Mouse (Mus musculus) bone marrow macrophage, adult 2 months (primary cell): ENCODE measurements around the gene Mpped1. TPM values are rescaled to one million over a fixed set of nuclear protein-coding genes. Genes with fewer than 3 reads are reported as not detected.
A peak's percentile ranks its signal among the peaks of the same experiment; 100 is the strongest.

ENCODE experiments used
- H3K27ac ChIP-seq: 2 replicates; pipeline ENCODE4 v1.5.1; 2012; ENCODE audit warnings: low read depth, low read length; ENCODE audit not compliant: insufficient read depth
- H3K4me1 ChIP-seq: 2 replicates; pipeline ENCODE4 v1.6.1; 2012; ENCODE audit warnings: low read length; ENCODE audit not compliant: control insufficient read depth, insufficient read depth
- H3K4me3 ChIP-seq: 2 replicates; pipeline ENCODE4 v1.5.1; 2012; ENCODE audit warnings: mild to moderate bottlenecking, low read length, moderate library complexity; ENCODE audit not compliant: insufficient read depth
- CTCF ChIP-seq: IDR thresholded peaks from 2 replicates; pipeline ENCODE4 v1.5.1; 2012; ENCODE audit warnings: low read depth, mild to moderate bottlenecking, low read length, moderate library complexity
- POLR2A ChIP-seq: IDR thresholded peaks from 2 replicates; pipeline ENCODE4 v1.6.1; 2012; ENCODE audit warnings: mild to moderate bottlenecking, low read depth, low read length, borderline replicate concordance
- polyA plus RNA-seq: library from polyadenylated mRNA; stranded (reverse); fragments of >200 nt; gene quantifications from 2 replicates; pipeline ENCODE4 v1.2.4, GENCODE M21; 2012; ENCODE audit not compliant: missing spikeins, insufficient read depth, insufficient read length

Gene Mpped1
- polyA plus RNA-seq, result not detected in 2 replicates

DNA sequence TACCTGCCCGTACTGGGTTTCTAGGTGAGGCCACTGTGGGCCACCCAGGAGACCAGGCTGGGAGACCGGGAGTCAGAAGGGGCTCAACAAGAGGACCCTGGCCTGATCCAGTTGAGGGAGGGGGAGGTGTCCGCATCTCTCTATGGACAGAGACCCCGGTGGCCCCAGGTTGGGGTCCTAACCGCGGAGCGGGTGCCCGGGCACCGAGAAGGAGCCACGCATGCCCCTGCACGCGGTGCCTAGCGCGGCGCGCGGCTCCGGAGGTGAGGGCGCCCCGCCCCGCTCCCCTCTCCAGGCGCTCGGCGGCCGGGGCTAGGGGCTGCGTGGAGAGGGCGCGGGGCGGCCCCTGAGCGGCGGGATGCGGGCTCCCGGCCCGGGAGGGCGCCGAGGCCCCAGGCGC, at the start of gene Mpped1:
TSS of gene Mpped1 (plus strand) at position 81 of the 400 bp plus-strand sequence.
- no peak within 1 kb of the TSS for H3K27ac ChIP-seq
- TF ChIP-seq CTCF, result no peak
- TF ChIP-seq POLR2A, result no peak

DNA sequence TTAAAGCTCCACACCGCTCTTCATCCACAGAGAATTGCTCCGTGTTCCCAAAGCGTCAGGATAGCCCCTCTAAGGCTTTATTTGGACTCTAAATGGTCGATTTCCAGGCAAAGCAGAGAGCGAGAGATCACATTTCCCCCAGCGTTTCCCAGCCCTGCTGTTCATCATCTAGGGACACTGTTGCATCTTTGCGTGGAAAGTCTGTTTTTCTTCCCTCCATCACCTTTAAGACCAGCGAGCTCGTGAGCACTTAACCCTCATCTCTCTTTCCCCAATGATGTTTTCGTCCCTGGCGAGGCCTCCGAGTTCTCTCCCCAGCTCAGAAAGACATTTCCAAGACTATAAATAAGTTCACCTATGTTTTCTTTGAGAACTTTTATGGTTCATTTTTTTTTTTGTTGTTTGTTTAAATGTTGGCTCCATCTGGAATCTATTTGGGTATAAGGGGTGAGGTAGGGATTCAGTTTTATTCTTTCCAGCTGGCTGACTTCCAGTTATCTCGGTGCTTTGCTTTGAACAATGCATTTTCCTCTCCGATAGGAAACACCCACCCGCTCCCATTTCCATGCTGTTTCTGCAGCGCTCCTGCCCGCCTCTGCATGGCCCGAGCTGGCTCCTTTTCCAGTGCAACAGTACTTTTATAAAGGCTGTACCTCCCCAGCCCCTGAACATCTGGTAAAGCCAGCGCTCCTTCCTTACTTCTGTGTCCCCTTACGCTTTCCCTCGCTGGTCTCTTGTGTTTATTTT, 38.4 kb upstream of the Mpped1 start:
- Histone ChIP-seq H3K4me1 (no peaks in the 10 kb centered on the region), H3K4me3 (no peak overlapping the region), H3K27ac (no peak overlapping the region)
- TF ChIP-seq CTCF, result no peak
- no peak for TF ChIP-seq POLR2A

More for the DNA sequence above, at the start of gene Mpped1:
- no peak within 1 kb of the TSS for H3K4me3 ChIP-seq
- H3K4me1 ChIP-seq, result no peaks in the 10 kb centered on the region

DNA sequence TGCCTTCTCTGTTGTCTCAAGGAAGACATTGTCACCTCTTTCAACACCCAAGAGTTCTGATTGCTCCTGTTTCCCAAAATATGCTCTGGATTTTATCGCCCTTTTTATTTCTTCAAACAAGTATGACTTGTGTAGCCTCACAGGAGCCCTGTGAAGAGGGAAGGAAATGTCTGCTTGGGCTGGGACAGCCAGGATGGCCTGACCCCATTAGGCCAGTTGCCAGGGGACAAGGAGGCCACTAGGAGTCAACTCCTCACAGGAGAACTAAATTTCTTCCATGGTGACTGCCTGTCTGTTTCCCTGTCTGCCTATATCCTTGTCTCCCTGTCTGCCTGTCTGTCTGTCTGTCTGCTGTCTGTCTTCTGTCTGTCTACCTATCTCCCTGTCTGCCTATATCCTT, 37.2 kb upstream of the Mpped1 start:
- TF ChIP-seq POLR2A (no peak), CTCF (no peak)
- H3K27ac ChIP-seq, result no peak overlapping the region
- H3K4me3 ChIP-seq, result no peak overlapping the region
- no peaks in the 10 kb centered on the region for H3K4me1 ChIP-seq

DNA sequence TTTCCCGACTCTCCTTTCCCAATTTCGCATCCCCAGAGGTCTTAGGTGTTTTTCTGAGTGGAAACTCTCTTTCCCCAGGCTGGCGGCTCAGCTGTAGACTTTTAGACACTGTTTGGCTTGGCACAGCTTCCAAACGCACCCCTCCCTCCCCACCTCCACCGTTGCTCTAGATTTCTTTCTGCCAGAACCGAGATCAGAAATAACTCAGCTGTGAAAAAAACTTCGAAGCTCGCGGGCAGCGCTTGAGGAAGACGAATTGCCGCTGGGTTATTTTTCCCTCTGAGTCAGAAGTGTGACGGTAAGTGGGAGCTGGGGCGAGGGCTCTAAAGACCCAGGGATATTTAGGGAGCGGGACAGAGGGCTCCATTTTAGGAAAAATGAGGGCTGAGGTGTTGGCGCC, 33.0 kb upstream of the Mpped1 start:
- no peak overlapping the region for H3K4me3 ChIP-seq
- H3K27ac ChIP-seq, result no peak overlapping the region
- TF ChIP-seq POLR2A (no peak), CTCF (no peak)
- no peaks in the 10 kb centered on the region for H3K4me1 ChIP-seq

DNA sequence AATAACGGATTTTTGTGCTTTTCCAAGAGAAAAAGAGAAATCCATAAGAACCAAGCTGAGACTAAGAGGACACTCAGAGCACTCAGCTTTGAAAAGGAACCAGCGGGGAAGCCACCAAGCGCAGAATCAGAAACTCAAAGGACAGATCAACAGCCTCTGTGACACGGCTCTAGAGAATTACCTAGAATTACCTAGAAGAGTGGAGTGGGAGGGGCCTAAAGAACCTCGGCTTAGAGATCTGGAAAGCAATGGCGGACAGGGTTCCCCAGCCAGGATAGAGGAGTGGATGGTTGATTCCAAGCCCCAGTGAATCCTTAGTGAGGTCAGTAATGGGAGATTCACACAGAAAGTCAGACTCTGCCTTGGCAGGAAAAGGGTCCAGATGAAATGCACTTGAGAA, 30.3 kb upstream of the Mpped1 start:
- Histone ChIP-seq H3K4me3 (no peak overlapping the region), H3K4me1 (no peaks in the 10 kb centered on the region), H3K27ac (no peak overlapping the region)
- TF ChIP-seq POLR2A, result no peak
- TF ChIP-seq CTCF, result no peak

DNA sequence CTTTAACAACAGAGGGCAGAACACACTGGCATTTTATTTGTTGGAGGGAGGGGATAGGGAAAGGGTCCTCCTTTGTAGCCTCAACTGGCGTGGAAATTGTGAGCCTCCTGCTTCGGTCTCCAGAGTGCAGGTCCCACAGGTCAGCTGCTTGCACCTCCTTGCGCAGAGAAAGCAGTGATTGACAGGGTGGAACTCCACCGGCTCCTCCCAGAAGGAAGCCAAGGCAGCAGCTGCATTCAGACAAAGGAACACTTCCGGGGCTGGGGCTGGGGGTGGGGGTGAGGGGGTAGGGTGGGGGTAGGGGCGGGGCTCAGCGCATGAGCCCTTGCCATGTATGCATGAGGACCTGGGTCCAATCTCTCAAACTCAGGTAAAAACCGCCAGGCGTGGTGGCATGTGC, 29.8 kb upstream of the Mpped1 start:
- H3K4me3 ChIP-seq, result no peak overlapping the region
- no peak for TF ChIP-seq POLR2A
- no peak for TF ChIP-seq CTCF
- no peak overlapping the region for H3K27ac ChIP-seq
- no peaks in the 10 kb centered on the region for H3K4me1 ChIP-seq

DNA sequence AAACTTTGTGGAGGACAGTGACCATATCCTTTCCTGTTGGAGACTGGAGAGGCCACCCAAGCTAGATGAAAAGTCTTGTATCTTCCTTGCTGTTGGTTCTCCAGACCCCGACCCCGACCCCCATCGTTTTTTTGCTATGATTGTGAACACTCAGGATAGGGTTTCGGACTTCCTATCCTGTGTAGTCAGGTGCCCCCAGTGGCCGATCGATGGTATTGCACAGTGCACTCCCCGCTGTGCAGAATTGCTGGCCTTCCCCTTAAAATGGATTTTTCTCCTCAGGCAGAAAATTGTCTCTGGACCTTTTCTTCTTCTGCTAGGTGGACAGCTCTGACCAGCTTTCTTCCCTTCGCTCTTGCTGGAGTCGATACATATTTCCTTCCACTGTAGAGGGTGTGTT, 22.5 kb upstream of the Mpped1 start:
- Histone ChIP-seq H3K4me1 (no peaks in the 10 kb centered on the region), H3K4me3 (no peak overlapping the region)
- TF ChIP-seq POLR2A, result no peak
- TF ChIP-seq CTCF, result peak; percentile 24; the same call in 1 of the 2 replicates

DNA sequence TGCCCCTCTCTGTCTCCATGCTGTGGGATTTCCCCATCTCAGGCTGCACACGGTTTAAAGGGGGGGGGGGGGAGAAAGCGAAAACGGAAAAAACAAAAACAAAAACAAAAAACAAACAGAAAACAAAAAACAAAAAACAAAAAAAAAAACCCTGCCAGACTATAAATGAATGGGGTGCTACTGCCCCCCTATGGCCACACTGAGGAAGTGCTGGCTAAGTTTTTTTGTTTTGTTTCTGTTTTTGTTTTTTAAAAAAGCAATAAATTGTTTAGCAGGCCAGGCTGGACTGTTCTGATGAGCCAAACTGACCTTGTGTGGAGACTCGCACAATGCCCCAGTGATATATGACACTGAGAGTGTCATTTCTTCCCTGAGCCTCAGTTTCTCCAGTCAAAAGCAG, 20.3 kb upstream of the Mpped1 start:
- no peak overlapping the region for H3K27ac ChIP-seq
- H3K4me1 ChIP-seq, result no peaks in the 10 kb centered on the region
- no peak overlapping the region for H3K4me3 ChIP-seq
- TF ChIP-seq CTCF (peak; percentile 42), POLR2A (no peak)

More for the DNA sequence above, 22.5 kb upstream of the Mpped1 start:
- H3K27ac ChIP-seq, result no peak overlapping the region

DNA sequence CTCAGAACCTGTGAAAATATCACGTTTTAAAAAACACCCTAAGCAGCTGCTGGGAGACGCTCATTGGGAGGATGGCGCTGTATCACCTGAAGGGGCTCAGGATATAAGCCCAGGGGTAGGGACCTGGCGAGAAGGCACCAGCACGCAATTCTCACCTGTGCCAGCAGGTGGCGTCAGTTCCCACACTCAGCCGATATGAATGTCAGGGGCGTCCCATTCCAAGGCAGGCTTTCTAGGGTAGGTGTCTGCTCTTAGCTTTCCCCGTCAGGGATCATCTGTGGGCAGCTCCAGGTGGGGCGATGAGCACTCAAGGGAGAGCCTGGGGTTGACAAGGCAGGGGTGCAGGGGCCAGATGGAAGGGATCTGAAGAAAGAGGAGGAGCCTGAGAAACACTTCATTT, 18.6 kb upstream of the Mpped1 start:
- H3K4me3 ChIP-seq, result no peak overlapping the region
- H3K27ac ChIP-seq, result no peak overlapping the region
- TF ChIP-seq CTCF, result peak; percentile 87
- no peak for TF ChIP-seq POLR2A
- H3K4me1 ChIP-seq, result no peaks in the 10 kb centered on the region

DNA sequence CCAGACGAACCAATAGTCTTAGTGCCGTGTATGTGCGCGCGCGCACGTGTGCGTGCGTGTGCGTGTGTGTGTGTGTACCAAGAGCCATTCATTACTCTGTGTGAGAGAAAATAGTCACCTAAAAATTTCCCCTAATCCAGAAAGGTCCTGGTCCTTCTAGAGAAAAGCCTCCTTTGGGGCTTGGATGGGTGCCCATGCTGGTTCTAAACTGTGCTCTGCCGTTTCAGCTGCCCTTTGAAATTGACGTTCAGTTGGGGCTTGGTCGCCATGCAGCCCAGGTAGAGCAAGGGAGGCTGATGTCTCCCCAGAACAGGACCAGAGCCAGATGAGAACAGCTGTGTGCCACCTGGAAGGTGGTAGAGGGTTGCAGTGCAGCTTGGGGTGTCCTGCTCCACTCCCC, 17.8 kb upstream of the Mpped1 start:
- Histone ChIP-seq H3K27ac (no peak overlapping the region), H3K4me1 (no peaks in the 10 kb centered on the region), H3K4me3 (no peak overlapping the region)
- TF ChIP-seq POLR2A, result no peak
- no peak for TF ChIP-seq CTCF
